Mouse (Mus musculus): ENCODE results near the gene Immp2l.
A peak's percentile ranks its signal among the peaks of the same experiment; 100 is the strongest.
"Not testable (repeated sequence)": the region's sequence is repeated elsewhere in the genome, so short reads cannot be mapped to it uniquely, and the experiment has no call there.

The Immp2l gene

GRCm38 (mm10) chr12:41839241-41839640, 815.4 kb downstream of the Immp2l start:
- DNase-seq (ENCODE audit: low spot score in 2 of 2): no peak

GRCm38 (mm10) chr12:41842694-41843329, 818.9 kb downstream of the Immp2l start:
- no peak for DNase-seq (ENCODE audit: low spot score in 2 of 2)

- DNase-seq (ENCODE audit: low spot score in 2 of 2): no peak
These were observed 828.1 kb downstream of the Immp2l start for GRCm38 (mm10) chr12:41851896-41852470.

GRCm38 (mm10) chr12:41859652-41860051, 835.8 kb downstream of the Immp2l start:
- DNase-seq (ENCODE audit: low spot score in 2 of 2): not testable (repeated sequence)

- no peak for DNase-seq (ENCODE audit: low spot score in 2 of 2)
These were observed 844.4 kb downstream of the Immp2l start for GRCm38 (mm10) chr12:41868317-41868716.

- DNase-seq (ENCODE audit: low spot score in 2 of 2): no peak
These were observed 850.1 kb downstream of the Immp2l start for GRCm38 (mm10) chr12:41874015-41874414.

- DNase-seq (ENCODE audit: low spot score in 2 of 2): no peak
These were observed 853.5 kb downstream of the Immp2l start for GRCm38 (mm10) chr12:41877292-41877959.

- DNase-seq (ENCODE audit: low spot score in 2 of 2): no peak
These were observed 854.6 kb downstream of the Immp2l start for GRCm38 (mm10) chr12:41878493-41878892.

- DNase-seq (ENCODE audit: low spot score in 2 of 2): no peak
These were observed 855.1 kb downstream of the Immp2l start for GRCm38 (mm10) chr12:41878972-41879371.

- no peak for DNase-seq (ENCODE audit: low spot score in 2 of 2)
These were observed 855.5 kb downstream of the Immp2l start for GRCm38 (mm10) chr12:41879412-41879811.

GRCm38 (mm10) chr12:41880833-41881232, 856.9 kb downstream of the Immp2l start:
- DNase-seq (ENCODE audit: low spot score in 2 of 2): no peak

GRCm38 (mm10) chr12:41908011-41908410, 884.1 kb downstream of the Immp2l start:
- no peak for DNase-seq (ENCODE audit: low spot score in 2 of 2)

- no peak for DNase-seq (ENCODE audit: low spot score in 2 of 2)
These were observed 887.7 kb downstream of the Immp2l start for GRCm38 (mm10) chr12:41911626-41912025.

GRCm38 (mm10) chr12:41937751-41938150, 913.9 kb downstream of the Immp2l start:
- DNase-seq (ENCODE audit: low spot score in 2 of 2): no peak

GRCm38 (mm10) chr12:41941853-41942252, 918.0 kb downstream of the Immp2l start:
- DNase-seq (ENCODE audit: low spot score in 2 of 2): no peak

- no peak for DNase-seq (ENCODE audit: low spot score in 2 of 2)
These were observed 920.3 kb downstream of the Immp2l start for GRCm38 (mm10) chr12:41944079-41944672.

- no peak for DNase-seq (ENCODE audit: low spot score in 2 of 2)
These were observed 922.6 kb downstream of the Immp2l start for GRCm38 (mm10) chr12:41946536-41946935.

GRCm38 (mm10) chr12:41949409-41949808, 925.5 kb downstream of the Immp2l start:
- DNase-seq (ENCODE audit: low spot score in 2 of 2): no peak

GRCm38 (mm10) chr12:41949841-41950241, 926.0 kb downstream of the Immp2l start:
- peak; percentile 30 to 46 for DNase-seq (ENCODE audit: low spot score in 2 of 2)

- DNase-seq (ENCODE audit: low spot score in 2 of 2): peak; percentile 2 to 4
These were observed 926.8 kb downstream of the Immp2l start for GRCm38 (mm10) chr12:41950726-41951125.

- DNase-seq (ENCODE audit: low spot score in 2 of 2): no peak
These were observed 937.1 kb downstream of the Immp2l start for GRCm38 (mm10) chr12:41961038-41961437.

- no peak for DNase-seq (ENCODE audit: low spot score in 2 of 2)
These were observed 967.5 kb downstream of the Immp2l start for GRCm38 (mm10) chr12:41991408-41991807.
